Comparison of ENCODE assay signal across 16 mouse cellular contexts in the genomic region with DNA sequence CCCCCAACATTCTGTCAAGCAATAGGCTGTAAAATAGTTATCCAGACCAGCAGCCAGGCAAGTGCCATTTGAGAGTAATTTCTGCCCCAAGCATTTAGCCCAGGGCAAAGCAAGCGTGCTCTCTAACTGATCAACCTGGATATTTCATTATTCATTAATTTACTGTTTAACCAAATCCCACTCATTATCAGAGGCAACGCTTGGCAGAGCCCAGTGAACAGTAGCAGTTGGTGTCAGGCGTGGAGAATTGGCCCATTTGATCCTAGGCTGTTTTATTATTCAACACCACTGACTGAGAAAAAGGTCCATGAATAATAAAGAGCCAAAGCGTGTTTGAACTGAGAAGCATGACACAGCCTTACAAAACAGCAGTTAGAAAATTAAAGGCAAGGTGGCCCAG. TPM values are rescaled to one million over a fixed set of nuclear protein-coding genes. Genes with fewer than 3 reads are reported as not detected.
DNase-seq lines count a peak whose midpoint lies in the region; ATAC-seq and TF ChIP-seq lines count a peak whose summit lies in the region.
"Had no signal": no experiment of that assay in that cellular context is flagged by ENCODE, and none has a peak within 500 bp of the region (broad histone marks: within the 10 kb centered on the region; RNA-seq: fewer than 3 reads in every experiment).

No protein-coding gene starts in this region.

- H3K79me2 ChIP-seq in heart, adult 2 months (replicated peaks; ENCODE audit: control insufficient read depth, insufficient read depth, low read length), result no peaks in the 10 kb centered on the region

- H3K27ac ChIP-seq in midbrain, embryonic 11.5 days (ENCODE audit: low read depth, low read length), result no peak overlapping the region
- no peak overlapping the region for H3K27ac ChIP-seq in midbrain, embryonic 10.5 days (replicated peaks)
- no peak overlapping the region for H3K27ac ChIP-seq in midbrain, embryonic 12.5 days (replicated peaks)
- no peak overlapping the region for H3K27ac ChIP-seq in heart, adult 2 months
- no peak overlapping the region for H3K27ac ChIP-seq in liver, embryonic 12.5 days
- H3K27ac ChIP-seq: gastrocnemius, adult 2 months; limb, embryonic 13.5 days had no signal

- TF ChIP-seq EP300 in heart, adult 2 months (IDR thresholded peaks at IDR 0.05; ENCODE audit: insufficient read depth, low read depth, low read length), result no peak

- peak; percentile 91 for DNase-seq in midbrain, embryonic 11.5 days (ENCODE audit: low spot score, missing footprints)
- DNase-seq in midbrain, embryonic 10.5 days (ENCODE audit: low spot score), result no peak
- peak; percentile 63 to 86 for DNase-seq in kidney, adult 8-10 months
- no peak for DNase-seq in heart, adult 2 months
- DNase-seq in adrenal gland, adult 2 months, result no peak
- no peak for DNase-seq in heart, postnatal 25 days (ENCODE audit: low spot score)
- DNase-seq: cerebellum, postnatal 36 days; gastrocnemius, adult 2 months; layer of hippocampus, postnatal 36 days; lung, embryonic 14.5 days had no signal

- ATAC-seq in midbrain, embryonic 11.5 days (ENCODE audit: low FRiP score), result peak; percentile 90
- peak; percentile 94 for ATAC-seq in midbrain, embryonic 12.5 days (ENCODE audit: low FRiP score, low read depth)
- no peak for ATAC-seq in liver, embryonic 12.5 days
- ATAC-seq: inflammation-experienced regulatory T-cells, adult 6 months had no signal

- no peak overlapping the region for H3K9ac ChIP-seq in midbrain, embryonic 11.5 days (ENCODE audit: low read length)
- H3K9ac ChIP-seq in midbrain, embryonic 12.5 days (replicated peaks), result no peak overlapping the region
- no peak overlapping the region for H3K9ac ChIP-seq in heart, adult 2 months (ENCODE audit: low read depth, low read length)
- no peak overlapping the region for H3K9ac ChIP-seq in liver, embryonic 12.5 days
- H3K9ac ChIP-seq: heart, embryonic 12.5 days; limb, embryonic 13.5 days; lung, embryonic 14.5 days had no signal

- WGBS in midbrain, embryonic 11.5 days, result 13% methylated on average over 4 of the region's 4 CpGs
- WGBS in midbrain, embryonic 10.5 days, result 22% methylated on average over 4 of the region's 4 CpGs
- 10% methylated on average over 4 of the region's 4 CpGs for WGBS in midbrain, embryonic 12.5 days
- 39% methylated on average over 4 of the region's 4 CpGs for WGBS in heart, adult 2 months
- WGBS in liver, embryonic 12.5 days (ENCODE audit: insufficient replicate concordance), result 41% methylated on average over 4 of the region's 4 CpGs

- TF ChIP-seq CTCF in heart, adult 2 months (IDR thresholded peaks at IDR 0.05), result no peak

- H3K9me3 ChIP-seq in midbrain, embryonic 11.5 days (ENCODE audit: control insufficient read depth, low read length), result no peaks in the 10 kb centered on the region
- no peaks in the 10 kb centered on the region for H3K9me3 ChIP-seq in midbrain, embryonic 10.5 days (replicated peaks)
- H3K9me3 ChIP-seq in midbrain, embryonic 12.5 days, result no peaks in the 10 kb centered on the region
- no peaks in the 10 kb centered on the region for H3K9me3 ChIP-seq in liver, embryonic 12.5 days (replicated peaks)
- H3K9me3 ChIP-seq: heart, embryonic 12.5 days; limb, embryonic 13.5 days had no signal

- no peak for TF ChIP-seq POLR2A in heart, adult 2 months (IDR thresholded peaks at IDR 0.05; ENCODE audit: insufficient read depth, low read depth, low read length)

- intact Hi-C loops in heart, adult 2 months (cut with DNase I), result no loop called here
- intact Hi-C loops in heart, postnatal 25 days (cut with DNase I), result no loop called here

- H3K4me2 ChIP-seq in midbrain, embryonic 11.5 days, result no peak overlapping the region
- no peak overlapping the region for H3K4me2 ChIP-seq in midbrain, embryonic 12.5 days (replicated peaks)
- no peak overlapping the region for H3K4me2 ChIP-seq in liver, embryonic 12.5 days
- H3K4me2 ChIP-seq: heart, embryonic 12.5 days; limb, embryonic 13.5 days; lung, embryonic 14.5 days had no signal

- peaks cover 53% of the 10 kb centered on the region for H3K27me3 ChIP-seq in midbrain, embryonic 11.5 days (ENCODE audit: control insufficient read depth, insufficient read depth, low read length)
- H3K27me3 ChIP-seq in midbrain, embryonic 10.5 days (ENCODE audit: low read depth, poor library complexity, severe bottlenecking), result peaks cover 94% of the 10 kb centered on the region
- peaks cover 66% of the 10 kb centered on the region for H3K27me3 ChIP-seq in midbrain, embryonic 12.5 days
- 0 out of 2 replicates have a peak, but pooled peaks cover 3% of the 10 kb centered on the region for H3K27me3 ChIP-seq in heart, adult 2 months (ENCODE audit: control insufficient read depth, insufficient read depth, low read length)
- H3K27me3 ChIP-seq in liver, embryonic 12.5 days (replicated peaks), result peaks cover 28% of the 10 kb centered on the region

- H3K36me3 ChIP-seq in midbrain, embryonic 11.5 days (ENCODE audit: control insufficient read depth, insufficient read depth, low read length), result no peaks in the 10 kb centered on the region
- no peaks in the 10 kb centered on the region for H3K36me3 ChIP-seq in midbrain, embryonic 10.5 days
- no peaks in the 10 kb centered on the region for H3K36me3 ChIP-seq in midbrain, embryonic 12.5 days
- no peaks in the 10 kb centered on the region for H3K36me3 ChIP-seq in heart, adult 2 months (ENCODE audit: control insufficient read depth, insufficient read depth, low read length)
- no peaks in the 10 kb centered on the region for H3K36me3 ChIP-seq in liver, embryonic 12.5 days
- H3K36me3 ChIP-seq: heart, embryonic 12.5 days; limb, embryonic 13.5 days had no signal

- no peak overlapping the region for H3K4me3 ChIP-seq in midbrain, embryonic 11.5 days (ENCODE audit: low read depth, low read length)
- no peak overlapping the region for H3K4me3 ChIP-seq in midbrain, embryonic 10.5 days
- H3K4me3 ChIP-seq in midbrain, embryonic 12.5 days, result no peak overlapping the region
- no peak overlapping the region for H3K4me3 ChIP-seq in heart, adult 2 months
- no peak overlapping the region for H3K4me3 ChIP-seq in liver, embryonic 12.5 days
- H3K4me3 ChIP-seq: gastrocnemius, adult 2 months; heart, embryonic 12.5 days; limb, embryonic 13.5 days had no signal

- H3K4me1 ChIP-seq in midbrain, embryonic 11.5 days (ENCODE audit: control insufficient read depth, insufficient read depth, low read length), result peaks cover 9% of the 10 kb centered on the region; the same call in 1 of the 2 replicates
- H3K4me1 ChIP-seq in midbrain, embryonic 10.5 days, result peaks cover 32% of the 10 kb centered on the region
- H3K4me1 ChIP-seq in midbrain, embryonic 12.5 days, result peaks cover 11% of the 10 kb centered on the region; the same call in 1 of the 2 replicates
- no peaks in the 10 kb centered on the region for H3K4me1 ChIP-seq in heart, adult 2 months (ENCODE audit: control insufficient read depth, insufficient read depth, low read length)
- H3K4me1 ChIP-seq in liver, embryonic 12.5 days, result no peaks in the 10 kb centered on the region

RNA-seq across cellular contexts. Expression of a gene that starts 36.3 kb away (rescaled TPM):
- polyA plus RNA-seq in midbrain, embryonic 11.5 days (2014; fragmentation: Nextera tagmentation; extraction: Ambion mirVana), result 34.0 and 37.0 TPM in 2 replicates
- polyA plus RNA-seq in midbrain, embryonic 10.5 days (2016; fragmentation: Nextera tagmentation; extraction: Ambion mirVana), result 24.7 and 33.7 TPM in 2 replicates
- 93.3 and 100 TPM in 2 replicates for polyA plus RNA-seq in midbrain, embryonic 12.5 days (2016; fragmentation: Nextera tagmentation; extraction: Ambion mirVana)
- not detected for total RNA-seq in heart, adult 2 months (2021)
- polyA plus RNA-seq in heart, adult 2 months (2012; rRNA removed), result 0.16 TPM in 1 of 2 replicates, not detected in the other
- 0.18 TPM in 1 of 2 replicates, not detected in the other for polyA plus RNA-seq in liver, embryonic 12.5 days (2016; fragmentation: Nextera tagmentation; extraction: Ambion mirVana)
- 10 to 100 TPM in 1 of 2 experiments, 1 to 10 TPM in 1; 8.5 to 18.7 TPM for total RNA-seq in adrenal gland, adult 2 months (2021)
- polyA plus RNA-seq in adrenal gland, adult 2 months (2012; rRNA removed), result 13.3 and 33.5 TPM in 2 replicates
- total RNA-seq in heart, postnatal 25 days (2021), result under 1 TPM; 0.08 to 0.16 TPM
- total RNA-seq: gastrocnemius, adult 2 months; megakaryocyte-erythroid progenitor cell, adult 5-6 weeks had no signal
- polyA plus RNA-seq: inflammation-experienced regulatory T-cells, adult 6 months had no signal

Comparison
In these comparisons a context has a peak if more than half of its experiments do, and no peak if none do; other contexts are left out.
1. DNase-seq: peak in midbrain, embryonic 11.5 days (single experiment) and kidney, adult 8-10 months (2 of 2); none in midbrain, embryonic 10.5 days (single experiment), heart, adult 2 months (0 of 2), adrenal gland, adult 2 months (single experiment) and heart, postnatal 25 days (single experiment).
2. RNA of a gene that starts 36.3 kb away (polyA plus RNA-seq): 93.3 to 100 TPM in midbrain, embryonic 12.5 days, 34.0 to 37.0 TPM in midbrain, embryonic 11.5 days, 24.7 to 33.7 TPM in midbrain, embryonic 10.5 days and 13.3 to 33.5 TPM in adrenal gland, adult 2 months; 0.16 TPM in heart, adult 2 months and 0.18 TPM in liver, embryonic 12.5 days; every median in the first group is over 10 times any median in the second.